Mouse (Mus musculus): ENCODE data around the gene Zfp708.

GRCm38 (mm10) chr13:67060161-67060785 lies 37.5 kb downstream of the Zfp708 start:
- TF ChIP-seq EP300 (IDR thresholded peaks at IDR 0.05; ENCODE audit: insufficient read depth, low read depth, low read length) (no peak), POLR2A (IDR thresholded peaks at IDR 0.05; ENCODE audit: insufficient read depth, low read depth, low read length) (no peak), CTCF (IDR thresholded peaks at IDR 0.05) (no peak)
